Comparison of ENCODE assay signal across 8 mouse cellular contexts in the genomic region with DNA sequence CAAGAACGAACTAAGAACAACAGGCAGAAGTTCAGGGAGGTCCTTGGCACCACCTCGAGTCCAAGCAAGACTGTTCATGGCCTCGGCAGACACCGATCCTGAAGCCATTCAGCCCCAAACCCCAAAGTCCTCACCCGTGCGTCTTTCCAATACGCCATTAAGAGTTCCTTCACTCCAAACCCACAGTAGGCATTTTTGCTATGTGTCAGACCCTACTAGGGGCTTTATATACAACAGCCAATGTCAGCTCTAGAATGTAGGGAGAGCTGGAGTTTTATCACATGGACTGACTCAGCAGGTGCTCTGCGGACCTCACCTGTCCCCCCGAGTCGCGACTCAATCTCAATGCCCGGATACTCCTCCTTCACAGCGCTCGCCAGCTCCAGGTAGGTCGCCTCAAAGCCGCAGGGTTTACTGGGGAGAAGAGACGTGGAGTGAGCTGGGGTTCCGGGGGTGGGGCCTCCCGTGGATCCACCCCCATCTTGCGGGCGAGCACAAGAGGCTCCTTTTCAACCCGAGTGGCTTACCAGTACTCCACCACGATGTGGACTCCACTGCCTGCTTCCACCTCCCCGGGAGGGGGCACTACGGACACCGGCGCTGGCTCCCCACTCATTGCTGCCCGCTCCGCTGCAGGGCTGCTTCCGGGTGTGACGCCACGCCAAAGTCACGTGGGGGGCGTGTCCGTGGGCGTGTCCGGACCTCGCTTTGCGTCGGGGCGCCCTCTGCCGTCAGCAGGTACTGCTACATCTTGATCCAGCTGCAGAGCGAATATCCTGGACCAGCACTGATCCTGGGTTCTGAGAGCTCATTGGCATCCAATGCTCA. TPM values are rescaled to one million over a fixed set of nuclear protein-coding genes. Genes with fewer than 3 reads are reported as not detected.
DNase-seq lines count a peak whose midpoint lies in the region; ATAC-seq and TF ChIP-seq lines count a peak whose summit lies in the region.

A gene (minus strand): TSS at position 661 of the 828 bp plus-strand sequence.

- H3K27me3 ChIP-seq in ES-Bruce4 (ENCODE audit: control insufficient read depth, insufficient read depth, low read length, poor library complexity, severe bottlenecking): no peaks in the 10 kb centered on the region
- H3K27me3 ChIP-seq in forebrain, embryonic 14.5 days (replicated peaks; ENCODE audit: control insufficient read depth, insufficient read depth, low read length): no peaks in the 10 kb centered on the region
- no peaks in the 10 kb centered on the region for H3K27me3 ChIP-seq in neural tube, embryonic 15.5 days (replicated peaks)

- intact Hi-C loops in heart, postnatal 14 days (cut with DNase I): loop anchor here (2.0 to 5.0 kb wide), 4 partner anchors 18 to 96 kb away; a partner anchor contains a TSS

- WGBS in forebrain, embryonic 14.5 days: under 1% methylated on average over 43 of the region's 43 CpGs
- 3% methylated on average over 43 of the region's 43 CpGs for WGBS in neural tube, embryonic 15.5 days

- H3K36me3 ChIP-seq in ES-Bruce4 (ENCODE audit: control insufficient read depth, insufficient read depth, low read length, poor library complexity, severe bottlenecking): no peaks in the 10 kb centered on the region
- H3K36me3 ChIP-seq in forebrain, embryonic 14.5 days (ENCODE audit: control insufficient read depth, insufficient read depth, low read length): peaks cover 13% of the 10 kb centered on the region
- H3K36me3 ChIP-seq in neural tube, embryonic 15.5 days: no peaks in the 10 kb centered on the region

- H3K4me1 ChIP-seq in ES-Bruce4 (ENCODE audit: control insufficient read depth, insufficient read depth, low read length): no peaks in the 10 kb centered on the region
- peaks cover 7% of the 10 kb centered on the region for H3K4me1 ChIP-seq in forebrain, embryonic 14.5 days (ENCODE audit: control insufficient read depth, insufficient read depth, low read length)
- H3K4me1 ChIP-seq in neural tube, embryonic 15.5 days: peaks cover 12% of the 10 kb centered on the region

- peak within 1 kb of the TSS; percentile 71 for H3K9ac ChIP-seq in ES-Bruce4 (ENCODE audit: low read depth, poor library complexity, severe bottlenecking)
- H3K9ac ChIP-seq in forebrain, embryonic 14.5 days (ENCODE audit: low read length): peak within 1 kb of the TSS; percentile 71
- peak within 1 kb of the TSS; percentile 61 for H3K9ac ChIP-seq in neural tube, embryonic 15.5 days (replicated peaks)

- H3K9me3 ChIP-seq in ES-Bruce4 (replicated peaks; ENCODE audit: control insufficient read depth, insufficient read depth, low read length, poor library complexity, severe bottlenecking): no peaks in the 10 kb centered on the region
- no peaks in the 10 kb centered on the region for H3K9me3 ChIP-seq in forebrain, embryonic 14.5 days (replicated peaks; ENCODE audit: control insufficient read depth, low read length)
- no peaks in the 10 kb centered on the region for H3K9me3 ChIP-seq in neural tube, embryonic 15.5 days (replicated peaks)

- peak within 1 kb of the TSS; percentile 88 for H3K4me3 ChIP-seq in ES-Bruce4 (ENCODE audit: low read depth, low read length)
- H3K4me3 ChIP-seq in forebrain, embryonic 14.5 days (ENCODE audit: low read depth, low read length): peak within 1 kb of the TSS; percentile 55
- peak within 1 kb of the TSS; percentile 90 for H3K4me3 ChIP-seq in neural tube, embryonic 15.5 days (replicated peaks)

- TF ChIP-seq POLR2A in ES-Bruce4 (IDR thresholded peaks at IDR 0.05; ENCODE audit: insufficient read depth, low read length): peak; percentile 27

- peak; percentile 92 for DNase-seq in forebrain, embryonic 14.5 days (ENCODE audit: low spot score)
- peak; percentile 97 to 99 for DNase-seq in heart, postnatal 14 days
- DNase-seq in layer of hippocampus, adult 11-12 months (ENCODE audit: low spot score): peak; percentile 94
- DNase-seq in lung, adult 18-20 months: peak; percentile 92 to 94
- peak; percentile 92 for DNase-seq in testis, postnatal 14 days (ENCODE audit: low spot score)

- H3K27ac ChIP-seq in ES-Bruce4 (ENCODE audit: insufficient read depth, low read length): peak within 1 kb of the TSS; percentile 9; the same call in 1 of the 2 replicates
- 0 out of 2 replicates have a peak within 1 kb of the TSS, but pooled peaks have one; percentile 15 for H3K27ac ChIP-seq in forebrain, embryonic 14.5 days (ENCODE audit: low read depth, low read length)
- peak within 1 kb of the TSS; percentile 82 for H3K27ac ChIP-seq in neural tube, embryonic 15.5 days (replicated peaks)

- 0 out of 2 replicates have a peak, but pooled peaks have one; percentile 59 for TF ChIP-seq EP300 in ES-Bruce4 (IDR thresholded peaks at IDR 0.05; ENCODE audit: insufficient read depth, low read depth, low read length)

- peak; percentile 96 for TF ChIP-seq CTCF in ES-Bruce4 (IDR thresholded peaks at IDR 0.05; ENCODE audit: low read depth, low read length)

- peak within 1 kb of the TSS; percentile 77 for H3K4me2 ChIP-seq in forebrain, embryonic 14.5 days (ENCODE audit: low read length)
- peak within 1 kb of the TSS; percentile 76 for H3K4me2 ChIP-seq in neural tube, embryonic 15.5 days

- peak; percentile 91; the same call in 1 of the 2 replicates for ATAC-seq in cerebellum, adult (ENCODE audit: insufficient number of reproducible peaks, low FRiP score, low TSS enrichment)
- ATAC-seq in forebrain, embryonic 14.5 days: peak; percentile 95
- ATAC-seq in neural tube, embryonic 15.5 days (ENCODE audit: low FRiP score): peak; percentile 92

RNA-seq across cellular contexts. Expression of the gene that starts here (rescaled TPM):
- 65.1 and 67.2 TPM in 2 replicates for polyA plus RNA-seq in ES-Bruce4 (2011; ENCODE audit: insufficient read depth, insufficient read length, low read depth, missing spikeins)
- 279 and 290 TPM in 2 replicates for polyA plus RNA-seq in forebrain, embryonic 14.5 days (2014; fragmentation: Nextera tagmentation; extraction: Ambion mirVana)
- 10 to 100 TPM; 44.6 to 52.6 TPM for total RNA-seq in heart, postnatal 14 days (2021)
- polyA plus RNA-seq in neural tube, embryonic 15.5 days (2015; fragmentation: Nextera tagmentation; extraction: Ambion mirVana): 243 and 278 TPM in 2 replicates

Comparison
In these comparisons a context has a peak if more than half of its experiments do, and no peak if none do; other contexts are left out.
1. Peak in every context shown above with its lines: DNase-seq, ATAC-seq, H3K4me3 ChIP-seq and H3K27ac ChIP-seq.
2. H3K27ac ChIP-seq: peak in every context shown above with its lines; median percentile 82 in neural tube, embryonic 15.5 days; 15 in forebrain, embryonic 14.5 days; 9 in ES-Bruce4.